Mouse (Mus musculus) erythroblast, embryonic 14.5 days (primary cell): Measurements from ENCODE around the gene Myef2. TPM values are rescaled to one million over a fixed set of nuclear protein-coding genes. Genes with fewer than 3 reads are reported as not detected.
A peak's percentile ranks its signal among the peaks of the same experiment; 100 is the strongest.

Experiments
- H3K27me3 ChIP-seq: 2 replicates; pipeline ENCODE4 v1.6.1; 2012; ENCODE audit warnings: inconsistent platforms; ENCODE audit not compliant: control insufficient read depth
- H3K36me3 ChIP-seq: 2 replicates; pipeline ENCODE4 v1.6.1; 2012; ENCODE audit warnings: mild to moderate bottlenecking, inconsistent platforms; ENCODE audit not compliant: control insufficient read depth
- H3K4me1 ChIP-seq: 2 replicates; pipeline ENCODE4 v1.6.1; 2012; ENCODE audit warnings: inconsistent platforms; ENCODE audit not compliant: control insufficient read depth
- H3K4me3 ChIP-seq: replicated peaks from 2 replicates; pipeline ENCODE3; 2012; ENCODE audit warnings: moderate library complexity, mild to moderate bottlenecking, inconsistent platforms
- H3K9me3 ChIP-seq: 2 replicates; pipeline ENCODE4 v1.6.1; 2012; ENCODE audit warnings: low read length, inconsistent platforms, mixed read lengths; ENCODE audit not compliant: control insufficient read depth
- GATA1 ChIP-seq: IDR thresholded peaks from 2 replicates; pipeline ENCODE4 v1.6.1; 2012; ENCODE audit warnings: low read length, inconsistent platforms, mixed read lengths
- TAL1 ChIP-seq: IDR thresholded peaks from 3 replicates; pipeline ENCODE4 v1.6.1; 2012; ENCODE audit warnings: low read length, inconsistent platforms, mixed read lengths
- polyA plus RNA-seq: library from polyadenylated mRNA; stranded (reverse); fragments of >175 nt; gene quantifications from 2 replicates; pipeline ENCODE4 v1.2.3, GENCODE M21; 2012

The Myef2 gene
- polyA plus RNA-seq = 1.9 and 2.1 TPM in 2 replicates

GRCm38 (mm10) chr2:125123477-125123852 lies at the start of gene Myef2:
Gene Myef2, minus strand, starts transcription at chr2:125123661.
- H3K27me3 ChIP-seq = peaks cover 13% of the 10 kb centered on the region
- peaks cover 40% of the 10 kb centered on the region for H3K4me1 ChIP-seq
- peaks cover 2% of the 10 kb centered on the region; the same call in 1 of the 2 replicates for H3K9me3 ChIP-seq
- peaks cover 25% of the 10 kb centered on the region for H3K36me3 ChIP-seq
- H3K4me3 ChIP-seq = peak within 1 kb of the TSS; percentile 92
- no peak for TF ChIP-seq TAL1
- TF ChIP-seq GATA1 = no peak

GRCm38 (mm10) chr2:125162012-125162470 lies 38.6 kb upstream of the Myef2 start:
- Histone ChIP-seq H3K27me3 (no peaks in the 10 kb centered on the region), H3K9me3 (no peaks in the 10 kb centered on the region), H3K4me1 (no peaks in the 10 kb centered on the region), H3K4me3 (no peak overlapping the region), H3K36me3 (no peaks in the 10 kb centered on the region)
- no peak for TF ChIP-seq TAL1
- no peak for TF ChIP-seq GATA1

GRCm38 (mm10) chr2:125155504-125155903 lies 32.0 kb upstream of the Myef2 start:
- Histone ChIP-seq H3K4me3 (no peak overlapping the region), H3K9me3 (no peaks in the 10 kb centered on the region), H3K27me3 (no peaks in the 10 kb centered on the region), H3K4me1 (no peaks in the 10 kb centered on the region), H3K36me3 (no peaks in the 10 kb centered on the region)
- TF ChIP-seq GATA1 (no peak), TAL1 (no peak)

DNA sequence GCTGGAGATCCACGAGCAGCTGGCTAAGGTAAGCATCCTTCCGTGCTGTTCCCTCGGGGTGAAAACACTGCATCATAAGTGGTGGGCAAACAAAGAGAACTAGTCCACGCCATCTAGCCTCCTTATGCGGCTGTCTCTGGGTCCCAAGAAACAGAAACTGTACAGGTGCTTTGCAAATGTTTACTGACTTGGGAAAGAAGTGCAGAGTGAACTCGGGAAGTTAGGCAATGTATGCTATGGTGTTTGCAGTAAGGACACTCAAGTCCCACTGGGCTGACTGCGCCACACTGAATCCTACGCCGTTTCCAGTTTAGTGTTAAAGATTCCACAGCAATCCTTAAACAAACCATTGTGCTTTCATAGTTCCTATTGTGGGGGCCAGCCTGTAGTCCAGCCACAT lies 30.8 kb upstream of the Myef2 start:
- H3K4me3 ChIP-seq = no peak overlapping the region
- H3K27me3 ChIP-seq = no peaks in the 10 kb centered on the region
- H3K4me1 ChIP-seq = no peaks in the 10 kb centered on the region
- H3K9me3 ChIP-seq = no peaks in the 10 kb centered on the region
- TF ChIP-seq GATA1 (no peak), TAL1 (no peak)
- no peaks in the 10 kb centered on the region for H3K36me3 ChIP-seq

DNA sequence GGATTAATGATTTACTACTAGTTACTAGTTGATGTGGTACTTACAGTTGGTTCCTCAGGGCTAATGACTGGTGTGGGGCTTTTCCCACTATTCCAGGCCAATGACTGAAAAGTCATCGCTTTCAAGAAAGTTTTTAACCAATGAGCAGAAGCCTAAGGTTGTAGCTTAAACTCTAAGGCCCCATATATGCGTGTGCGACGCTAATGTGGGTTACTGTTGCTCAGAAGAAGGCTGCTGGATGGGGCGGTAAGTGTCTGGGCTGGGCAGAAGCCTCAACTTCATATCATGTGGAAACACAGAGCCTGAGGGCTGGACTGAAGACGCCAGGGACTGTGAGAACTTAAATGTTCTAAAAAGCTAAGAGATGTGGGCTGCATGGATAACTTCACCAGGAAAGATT lies 28.9 kb upstream of the Myef2 start, which contains the start of gene Slc12a1:
TSS of gene Slc12a1 (plus strand) at position 118 of the 400 bp plus-strand sequence.
- H3K4me3 ChIP-seq = no peak within 1 kb of the TSS
- no peaks in the 10 kb centered on the region for H3K27me3 ChIP-seq
- H3K4me1 ChIP-seq = no peaks in the 10 kb centered on the region
- no peaks in the 10 kb centered on the region for H3K9me3 ChIP-seq
- no peaks in the 10 kb centered on the region for H3K36me3 ChIP-seq
- TF ChIP-seq GATA1 (no peak), TAL1 (no peak)

- TF ChIP-seq GATA1 = no peak
- no peak for TF ChIP-seq TAL1
- no peak overlapping the region for H3K4me3 ChIP-seq
- H3K9me3 ChIP-seq = no peaks in the 10 kb centered on the region
- no peaks in the 10 kb centered on the region for H3K36me3 ChIP-seq
- peaks cover 3% of the 10 kb centered on the region; the same call in 1 of the 2 replicates for H3K27me3 ChIP-seq
- no peaks in the 10 kb centered on the region for H3K4me1 ChIP-seq
Measured at GRCm38 (mm10) chr2:125142336-125142735, 18.9 kb upstream of the Myef2 start.

- no peak for TF ChIP-seq TAL1
- TF ChIP-seq GATA1 = no peak
- no peak overlapping the region for H3K4me3 ChIP-seq
Measured at GRCm38 (mm10) chr2:125136846-125137245, 13.4 kb upstream of the Myef2 start.

DNA sequence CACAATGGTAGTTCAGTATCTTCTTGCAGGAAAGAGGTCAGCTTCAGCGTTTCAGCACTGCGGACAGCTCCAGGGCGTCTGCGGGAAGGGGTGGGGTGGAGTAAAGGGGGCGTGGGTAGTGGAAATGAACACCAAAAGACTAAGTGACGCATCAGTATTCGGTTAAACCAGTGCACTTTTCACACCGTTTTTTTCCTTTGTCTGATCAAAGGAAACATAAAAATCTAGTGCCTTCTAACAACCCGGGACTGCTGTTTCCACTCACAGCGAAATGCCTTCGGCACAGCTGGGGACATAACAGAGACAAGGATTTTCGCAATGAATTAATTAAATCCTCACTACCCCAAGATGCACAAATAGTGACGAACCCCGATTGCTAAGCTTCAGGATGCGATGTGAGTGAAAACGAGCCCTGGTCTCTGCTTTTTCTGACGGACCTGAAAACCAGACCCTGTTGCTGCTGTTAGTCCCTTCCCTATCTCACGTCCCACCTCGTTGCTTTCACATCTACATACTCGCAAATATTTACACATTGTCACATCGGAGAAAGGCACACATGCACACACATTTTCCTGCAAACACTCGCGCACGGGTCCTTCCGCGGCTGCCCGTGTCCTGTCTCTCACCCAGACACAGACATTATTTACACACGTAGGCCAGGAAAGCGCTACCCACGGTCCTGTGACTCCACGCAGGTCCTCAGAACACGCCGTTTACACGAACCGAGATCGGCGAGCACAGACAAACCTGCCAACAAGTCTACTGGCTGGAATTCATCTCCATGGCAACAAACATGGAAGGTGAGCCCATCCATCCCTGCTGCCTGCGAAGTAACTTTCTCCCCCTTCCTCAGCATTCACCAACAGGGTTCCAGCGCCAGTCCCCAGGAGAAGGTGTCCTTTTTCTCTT lies 12.7 kb upstream of the Myef2 start, which contains the start of gene Ctxn2:
TSS of gene Ctxn2 (plus strand) at position 790 of the 909 bp plus-strand sequence.
- no peak for TF ChIP-seq TAL1
- TF ChIP-seq GATA1 = no peak
- peaks cover 22% of the 10 kb centered on the region for H3K27me3 ChIP-seq
- no peaks in the 10 kb centered on the region; the same call in 1 of the 2 replicates for H3K4me1 ChIP-seq
- no peaks in the 10 kb centered on the region for H3K36me3 ChIP-seq
- no peak within 1 kb of the TSS for H3K4me3 ChIP-seq
- no peaks in the 10 kb centered on the region for H3K9me3 ChIP-seq

More at GRCm38 (mm10) chr2:125136846-125137245, 13.4 kb upstream of the Myef2 start:
- Histone ChIP-seq H3K27me3 (peaks cover 22% of the 10 kb centered on the region), H3K4me1 (no peaks in the 10 kb centered on the region; the same call in 1 of the 2 replicates), H3K9me3 (no peaks in the 10 kb centered on the region), H3K36me3 (no peaks in the 10 kb centered on the region)

DNA sequence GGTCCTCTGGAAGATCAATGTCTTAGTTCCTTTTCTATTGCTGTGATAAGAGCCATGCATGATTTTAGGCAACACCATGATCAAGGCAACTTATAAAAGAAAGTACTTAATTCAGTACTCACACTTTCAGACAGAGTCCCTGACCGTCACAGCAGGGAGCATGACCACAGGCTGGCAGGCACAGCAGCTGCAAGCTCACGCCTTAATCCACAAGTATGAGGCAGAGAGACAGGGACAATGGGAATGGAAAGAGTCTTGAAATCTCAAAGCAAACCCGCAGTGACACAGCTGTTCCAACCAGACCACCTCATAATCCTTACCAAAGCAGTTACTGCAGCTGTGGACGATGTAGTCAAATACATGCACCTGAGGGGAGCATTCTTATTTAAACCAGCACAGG lies 10.7 kb upstream of the Myef2 start:
- H3K4me1 ChIP-seq = no peaks in the 10 kb centered on the region; the same call in 1 of the 2 replicates
- H3K27me3 ChIP-seq = peaks cover 19% of the 10 kb centered on the region
- no peak overlapping the region for H3K4me3 ChIP-seq
- H3K36me3 ChIP-seq = no peaks in the 10 kb centered on the region
- no peaks in the 10 kb centered on the region for H3K9me3 ChIP-seq
- no peak for TF ChIP-seq TAL1
- TF ChIP-seq GATA1 = no peak

DNA sequence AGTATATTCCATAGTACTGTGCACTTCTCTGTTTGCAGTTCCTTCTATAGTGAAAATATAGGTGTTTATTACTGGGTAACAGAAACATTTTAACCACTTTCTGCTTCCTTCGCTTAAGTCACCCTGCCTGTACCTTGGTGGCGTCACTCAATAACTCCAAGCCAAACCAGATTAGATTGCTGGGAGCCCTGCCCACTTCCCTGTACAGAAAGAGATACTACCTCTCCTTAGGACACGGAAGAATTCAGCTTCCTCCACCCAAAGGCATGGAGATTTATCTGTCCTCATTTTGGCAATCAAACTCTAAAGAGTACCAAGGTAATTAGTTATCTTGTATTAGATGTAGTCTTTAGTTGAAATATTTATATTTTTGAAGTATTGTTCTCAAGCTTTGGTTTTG lies 3.3 kb upstream of the Myef2 start:
- no peak overlapping the region for H3K4me3 ChIP-seq

More for the DNA sequence above, 3.3 kb upstream of the Myef2 start:
- H3K27me3 ChIP-seq = peaks cover 13% of the 10 kb centered on the region
- peaks cover 2% of the 10 kb centered on the region for H3K36me3 ChIP-seq
- H3K4me1 ChIP-seq = peaks cover 14% of the 10 kb centered on the region
- H3K9me3 ChIP-seq = peaks cover 2% of the 10 kb centered on the region; the same call in 1 of the 2 replicates
- no peak for TF ChIP-seq GATA1
- TF ChIP-seq TAL1 = no peak
